Mouse (Mus musculus) neural tube, embryonic 14.5 days (tissue): Measurements from ENCODE around the gene Obp2b. TPM values are rescaled to one million over a fixed set of nuclear protein-coding genes. Genes with fewer than 3 reads are reported as not detected.
"Not testable (repeated sequence)": the region's sequence is repeated elsewhere in the genome, so short reads cannot be mapped to it uniquely, and the experiment has no call there.

Experiments used
- ATAC-seq: fragments of 200-750 bp; cut with Nextera tagmentation; 2 replicates; pipeline ENCODE4 v1.8.0; 2017; ENCODE audit warnings: low read depth, mild to moderate bottlenecking, moderate TSS enrichment, moderate library complexity
- H3K27ac ChIP-seq: fragments of 300-500 bp; sonication (generic); 2 replicates; pipeline ENCODE4 v1.5.1; 2014; ENCODE audit warnings: low read depth, mild to moderate bottlenecking, control low read depth, low read length, moderate library complexity, mixed read lengths
- H3K27me3 ChIP-seq: fragments of 300-500 bp; sonication (generic); 2 replicates; pipeline ENCODE4 v1.6.1; 2014; ENCODE audit warnings: low read length; ENCODE audit not compliant: control insufficient read depth, insufficient read depth
- H3K36me3 ChIP-seq: fragments of 300-500 bp; sonication (generic); 2 replicates; pipeline ENCODE4 v1.6.1; 2014; ENCODE audit warnings: low read length, mixed read lengths; ENCODE audit not compliant: control insufficient read depth, insufficient read depth
- H3K4me1 ChIP-seq: fragments of 300-500 bp; sonication (generic); 2 replicates; pipeline ENCODE4 v1.6.1; 2014; ENCODE audit warnings: low read length; ENCODE audit not compliant: control insufficient read depth, insufficient read depth
- H3K4me2 ChIP-seq: fragments of 300-500 bp; sonication (generic); 2 replicates; pipeline ENCODE4 v1.6.1; 2014; ENCODE audit warnings: mild to moderate bottlenecking, low read depth, low read length, control low read depth
- H3K4me3 ChIP-seq: fragments of 300-500 bp; sonication (generic); 2 replicates; pipeline ENCODE4 v1.5.1; 2014; ENCODE audit warnings: low read depth, low read length, control low read depth, mixed read lengths
- H3K9ac ChIP-seq: fragments of 300-500 bp; sonication (generic); replicated peaks from 2 replicates; pipeline ENCODE4 v1.6.1; 2014; ENCODE audit warnings: low read depth, mild to moderate bottlenecking, control low read depth, low read length, mixed read lengths
- H3K9me3 ChIP-seq: fragments of 300-500 bp; sonication (generic); 2 replicates; pipeline ENCODE4 v1.6.1; 2016; ENCODE audit warnings: low read length; ENCODE audit not compliant: control insufficient read depth
- WGBS: fragments of 180-500 bp; shearing (Covaris S2); extraction: QIAGEN DNeasy Blood & Tissue Kit; methylation state at CpG from one replicate; pipeline ENCODE4 v1.1.7; 2014; 5-methylcytosine and 5-hydroxymethylcytosine counted together
- polyA plus RNA-seq: library from polyadenylated mRNA; unstranded; fragments of >200 nt; fragmentation: Nextera tagmentation; extraction: Ambion mirVana; gene quantifications from 2 replicates; pipeline ENCODE4 v1.2.1, GENCODE M21; 2014

Gene Obp2b
- polyA plus RNA-seq, 1 experiment from 2014 or later: not detected

DNA sequence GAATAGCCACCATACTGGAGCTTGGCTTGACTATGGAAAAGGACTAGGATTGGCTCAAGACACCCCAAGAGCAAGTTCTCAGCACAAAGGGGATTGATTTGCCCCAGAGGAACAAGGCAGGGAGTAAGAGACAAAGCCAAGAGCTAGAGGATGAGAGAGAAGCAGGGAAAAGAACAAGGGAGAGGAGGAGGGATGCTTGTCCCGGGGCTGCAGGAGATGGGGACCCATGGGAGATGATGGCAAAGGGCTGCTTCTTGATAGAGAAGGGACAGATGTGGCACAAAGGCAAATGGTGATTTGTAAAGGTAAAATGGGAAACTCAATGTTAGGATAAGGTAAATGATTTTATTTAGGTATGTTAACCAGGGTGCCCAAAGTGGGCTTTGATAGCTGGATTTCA, 27.8 kb upstream of the Obp2b start:
- H3K4me3 ChIP-seq, ATAC-seq, H3K27me3 ChIP-seq, H3K9ac ChIP-seq, H3K36me3 ChIP-seq, H3K4me2 ChIP-seq, H3K27ac ChIP-seq, H3K9me3 ChIP-seq: not testable (repeated sequence)
- WGBS: 100% methylated on average over 1 of the region's 1 CpGs
- H3K4me1 ChIP-seq: peaks cover 13% of the 10 kb centered on the region

DNA sequence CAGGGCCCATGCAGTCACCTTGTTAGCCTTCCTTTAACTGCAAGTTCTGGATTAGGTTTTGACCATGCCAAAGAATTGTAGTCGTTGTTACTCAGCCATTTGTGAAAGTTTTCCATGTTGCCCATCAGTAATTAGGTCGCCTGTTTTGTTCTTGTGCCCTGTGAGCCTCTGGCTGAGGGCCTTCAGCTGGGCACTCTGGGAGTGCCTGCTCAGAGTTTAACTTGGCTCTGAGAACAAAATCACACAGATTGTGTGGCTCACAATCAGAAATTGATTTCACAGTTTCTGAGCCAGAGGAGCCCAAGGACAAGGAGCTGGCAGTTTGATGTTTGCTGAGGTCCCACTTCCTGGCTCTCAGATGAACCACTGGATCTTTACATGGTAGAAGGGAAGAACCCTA, 27.0 kb upstream of the Obp2b start:
- H3K9ac ChIP-seq, H3K36me3 ChIP-seq, H3K27ac ChIP-seq, H3K27me3 ChIP-seq, H3K9me3 ChIP-seq, H3K4me3 ChIP-seq, ATAC-seq, H3K4me2 ChIP-seq: not testable (repeated sequence)
- WGBS: 71% methylated on average over 2 of the region's 2 CpGs
- H3K4me1 ChIP-seq: peaks cover 13% of the 10 kb centered on the region

DNA sequence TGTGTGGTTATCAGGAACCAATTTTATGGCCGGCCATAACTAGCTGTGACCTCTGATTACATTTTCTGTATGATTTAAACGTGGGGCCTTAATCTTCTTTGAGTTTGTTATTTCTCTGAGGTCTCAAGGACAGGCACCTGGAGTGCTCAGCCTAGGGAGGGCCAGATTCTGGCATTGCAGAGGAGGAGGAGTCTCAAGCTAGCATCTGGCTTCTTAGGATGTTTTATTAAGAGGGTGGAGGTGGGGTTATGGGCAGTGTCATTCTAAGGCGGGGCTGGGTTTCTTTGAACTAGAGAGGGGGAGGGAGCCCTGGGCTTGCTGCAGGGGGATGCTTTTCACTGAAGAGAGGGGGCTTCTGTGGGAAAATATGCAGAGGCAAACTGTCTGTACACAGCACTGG, 25.2 kb upstream of the Obp2b start:
- H3K4me3 ChIP-seq, H3K27me3 ChIP-seq, ATAC-seq, H3K9me3 ChIP-seq, H3K27ac ChIP-seq, H3K4me2 ChIP-seq, H3K9ac ChIP-seq, H3K36me3 ChIP-seq: not testable (repeated sequence)
- 20% methylated on average over 3 of the region's 3 CpGs for WGBS
- H3K4me1 ChIP-seq: peaks cover 13% of the 10 kb centered on the region

DNA sequence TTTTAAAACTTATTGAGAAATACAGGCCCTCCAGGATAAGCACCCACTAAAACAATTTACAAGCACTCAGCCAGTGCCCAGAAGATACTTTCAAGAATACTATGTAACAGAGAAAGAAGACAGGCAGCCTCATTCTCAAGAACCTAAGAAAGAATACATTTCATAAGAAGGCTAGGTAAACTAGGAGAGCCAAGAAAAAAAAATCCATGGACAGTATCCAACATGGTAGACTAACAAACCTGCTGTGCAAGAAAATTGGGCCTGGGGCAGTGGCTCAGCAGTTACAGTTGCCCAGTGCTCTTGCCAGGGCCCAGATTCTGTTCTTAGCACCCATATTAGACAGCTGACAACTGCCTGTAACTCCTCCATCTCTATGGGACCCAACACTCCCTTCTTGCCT, 19.6 kb upstream of the Obp2b start:
- H3K27me3 ChIP-seq: no peaks in the 10 kb centered on the region
- H3K36me3 ChIP-seq: no peaks in the 10 kb centered on the region
- no peaks in the 10 kb centered on the region for H3K9me3 ChIP-seq
- no peak overlapping the region for H3K4me2 ChIP-seq
- no peak overlapping the region for H3K27ac ChIP-seq
- no peak overlapping the region for H3K4me3 ChIP-seq
- no peak for ATAC-seq
- no peak overlapping the region for H3K9ac ChIP-seq
- H3K4me1 ChIP-seq: no peaks in the 10 kb centered on the region

DNA sequence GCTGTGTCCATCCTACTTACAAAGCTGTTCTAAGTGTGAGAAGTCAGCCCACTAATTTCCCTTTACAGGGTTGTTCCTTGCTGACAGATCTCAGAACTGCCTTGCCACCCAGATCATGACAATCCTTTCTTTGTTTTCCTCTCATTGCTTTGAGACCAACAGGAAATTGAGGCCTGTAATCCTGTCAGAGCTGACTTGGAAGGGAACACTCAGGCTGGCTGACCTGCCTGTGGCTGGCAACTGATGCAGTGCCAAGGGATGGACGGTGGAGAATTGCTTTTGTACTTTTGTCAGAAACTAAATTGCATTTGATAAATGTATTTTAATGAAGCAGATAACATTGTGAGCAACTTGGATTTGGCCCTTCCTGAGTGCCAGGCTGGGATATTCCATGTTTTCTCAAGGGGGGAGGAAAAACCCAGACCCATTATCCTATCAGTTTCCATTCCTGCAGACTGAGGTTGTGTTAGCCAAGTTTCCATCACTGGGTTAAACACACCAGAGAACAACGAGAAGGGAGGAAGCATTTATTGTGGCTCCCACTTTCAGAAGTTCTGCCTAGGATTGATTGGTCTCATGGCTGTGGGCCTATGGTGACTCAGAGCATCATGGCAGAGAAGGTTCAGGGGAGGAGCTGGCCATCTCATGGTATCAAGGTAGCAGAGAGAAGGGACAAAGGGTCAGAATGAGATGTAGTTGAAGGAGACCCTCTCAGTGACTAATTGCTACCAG, 3.4 kb upstream of the Obp2b start:
- no peak for ATAC-seq
- Histone ChIP-seq H3K9me3 (no peaks in the 10 kb centered on the region), H3K9ac (no peak overlapping the region), H3K27ac (no peak overlapping the region), H3K36me3 (no peaks in the 10 kb centered on the region), H3K4me1 (no peaks in the 10 kb centered on the region), H3K27me3 (no peaks in the 10 kb centered on the region), H3K4me2 (no peak overlapping the region), H3K4me3 (no peak overlapping the region)
- WGBS: 50% methylated on average over 2 of the region's 2 CpGs

DNA sequence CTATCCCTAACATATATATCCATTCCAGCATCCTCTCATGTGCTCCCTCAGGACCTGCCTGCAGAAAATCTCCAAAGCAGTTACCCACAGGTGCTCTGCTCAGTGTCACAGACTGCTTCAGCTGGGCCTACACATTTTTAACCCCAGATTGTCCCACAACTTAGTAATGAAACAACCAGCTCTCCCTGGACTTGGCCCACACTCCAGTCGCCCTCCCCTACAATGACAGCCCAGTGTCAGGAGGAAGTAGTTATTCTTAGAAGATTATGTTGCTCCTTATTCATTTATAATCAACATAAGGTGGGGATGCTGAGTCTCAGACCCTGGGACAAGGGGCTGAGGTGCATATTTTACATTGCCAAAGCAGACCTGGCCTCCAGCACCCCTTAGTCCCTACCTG, 4.9 kb downstream of the Obp2b start:
- 68% methylated on average over 1 of the region's 1 CpGs for WGBS

DNA sequence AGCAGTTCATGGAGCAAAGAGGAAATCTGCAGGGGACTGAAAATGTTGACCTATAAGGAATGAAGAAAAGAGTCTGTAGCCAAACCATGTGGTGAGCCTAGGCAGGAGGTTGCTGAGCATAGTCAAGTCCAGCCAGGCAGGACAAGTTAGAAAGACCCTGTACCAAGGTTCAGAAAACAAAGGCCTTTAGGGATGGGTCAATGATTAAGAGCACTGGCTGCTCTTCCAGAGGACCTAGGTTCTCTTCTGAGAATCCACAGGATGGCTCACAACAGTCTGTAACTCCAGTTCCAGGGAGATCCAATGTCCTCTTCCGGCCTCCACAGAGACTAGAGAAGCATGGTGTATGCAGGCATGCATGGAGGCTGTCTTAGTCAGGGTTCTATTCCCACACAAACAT, 17.4 kb downstream of the Obp2b start:
- ATAC-seq: no peak
- H3K27me3 ChIP-seq: no peaks in the 10 kb centered on the region
- no peaks in the 10 kb centered on the region for H3K4me1 ChIP-seq
- WGBS: 96% methylated on average over 1 of the region's 1 CpGs
- H3K36me3 ChIP-seq: no peaks in the 10 kb centered on the region
- no peak overlapping the region for H3K9ac ChIP-seq
- H3K4me3 ChIP-seq: no peak overlapping the region
- no peak overlapping the region for H3K4me2 ChIP-seq
- no peaks in the 10 kb centered on the region; the same call in 1 of the 2 replicates for H3K9me3 ChIP-seq
- no peak overlapping the region for H3K27ac ChIP-seq

More for the DNA sequence above, 4.9 kb downstream of the Obp2b start:
- Histone ChIP-seq H3K9ac (no peak overlapping the region), H3K4me3 (no peak overlapping the region), H3K9me3 (no peaks in the 10 kb centered on the region), H3K4me1 (no peaks in the 10 kb centered on the region), H3K27me3 (no peaks in the 10 kb centered on the region), H3K4me2 (no peak overlapping the region), H3K27ac (no peak overlapping the region), H3K36me3 (no peaks in the 10 kb centered on the region)
- ATAC-seq: no peak

DNA sequence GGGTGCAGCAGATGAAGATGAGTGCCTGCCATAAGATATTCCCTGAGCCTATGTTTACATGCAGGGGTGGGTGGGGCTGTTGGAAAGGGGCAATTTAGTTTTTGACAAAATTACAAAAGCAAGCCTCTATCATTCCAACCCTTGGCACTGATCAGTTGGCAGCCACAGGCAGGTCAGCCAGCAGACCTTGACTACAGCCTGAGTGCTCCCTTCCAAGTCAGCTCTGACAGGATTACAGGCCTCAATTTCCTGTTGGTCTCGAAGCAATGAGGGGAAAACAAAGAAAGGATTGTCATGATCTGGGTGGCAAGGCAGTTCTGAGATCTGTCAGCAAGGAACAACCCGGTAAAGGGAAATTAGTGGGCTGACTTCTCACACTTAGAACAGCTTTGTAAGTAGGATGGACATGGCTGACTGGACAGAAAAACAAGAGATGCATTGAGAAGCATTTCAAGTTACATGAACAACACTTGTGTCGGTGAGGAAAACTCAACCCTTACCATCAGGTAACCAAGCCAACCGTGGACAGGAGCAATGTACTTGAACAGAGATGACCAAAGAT, 21.3 kb downstream of the Obp2b start:
- no peak overlapping the region for H3K4me2 ChIP-seq
- H3K4me3 ChIP-seq: no peak overlapping the region
- 52% methylated on average over 4 of the region's 4 CpGs for WGBS
- H3K27ac ChIP-seq: no peak overlapping the region
- no peaks in the 10 kb centered on the region; the same call in 1 of the 2 replicates for H3K9me3 ChIP-seq
- H3K36me3 ChIP-seq: no peaks in the 10 kb centered on the region
- no peak for ATAC-seq
- no peaks in the 10 kb centered on the region for H3K27me3 ChIP-seq
- H3K9ac ChIP-seq: no peak overlapping the region
- no peaks in the 10 kb centered on the region for H3K4me1 ChIP-seq

DNA sequence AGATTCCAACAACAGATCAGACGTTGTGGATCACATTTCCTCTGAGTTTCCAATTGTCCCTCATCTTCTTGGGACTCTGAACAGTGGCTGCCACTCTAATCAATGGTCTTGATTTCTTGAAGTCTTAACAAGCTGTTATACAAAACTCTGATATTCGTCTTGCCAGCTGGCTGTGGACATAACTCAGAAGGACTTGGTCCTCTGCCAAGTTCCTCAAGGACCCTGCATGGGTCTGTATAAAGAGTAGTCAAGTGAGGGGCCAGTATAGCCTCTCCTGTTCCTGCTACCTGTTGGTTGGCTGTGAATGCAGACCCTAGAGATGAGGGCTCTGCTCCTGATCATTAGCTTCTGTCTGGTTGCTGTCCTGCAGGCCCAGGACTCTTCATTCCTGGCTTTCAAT, 28.5 kb downstream of the Obp2b start, which contains the start of gene Lcn3:
TSS of gene Lcn3 (plus strand) at position 301 of the 400 bp plus-strand sequence.
- Histone ChIP-seq H3K4me2 (no peak within 1 kb of the TSS), H3K4me3 (no peak within 1 kb of the TSS), H3K9ac (no peak within 1 kb of the TSS), H3K36me3 (no peaks in the 10 kb centered on the region), H3K27me3 (no peaks in the 10 kb centered on the region), H3K27ac (no peak within 1 kb of the TSS), H3K4me1 (no peaks in the 10 kb centered on the region), H3K9me3 (no peaks in the 10 kb centered on the region)
- no peak for ATAC-seq
- 57% methylated on average over 2 of the region's 2 CpGs for WGBS
